Mouse (Mus musculus) gastrocnemius, adult 2 months (tissue): ENCODE data around the gene Slc22a1. TPM values are rescaled to one million over a fixed set of nuclear protein-coding genes. Genes with fewer than 3 reads are reported as not detected.

ENCODE experiments used
- DNase-seq: peaks from one replicate; pipeline ENCODE4 v3.0.0; 2022
- H3K27ac ChIP-seq: fragments of 200-600 bp; 2 replicates; pipeline ENCODE4 v1.8.1; 2022; ENCODE audit warnings: mild to moderate bottlenecking
- H3K4me3 ChIP-seq: fragments of 200-600 bp; 2 replicates; pipeline ENCODE4 v1.8.1; 2022; ENCODE audit warnings: mild to moderate bottlenecking, moderate library complexity
- CTCF ChIP-seq: fragments of 200-600 bp; IDR thresholded peaks from 2 replicates; pipeline ENCODE4 v1.8.1; 2022; ENCODE audit warnings: antibody characterized with exemption, mild to moderate bottlenecking, moderate library complexity
- intact Hi-C: fragments of 180-260 bp; cut with DNase I; formaldehyde crosslinking; loops from one replicate; pipeline ENCODE4 v1.15.1; 2025
- total RNA-seq, 2 experiments: library from RNA; stranded (reverse); gene quantifications; 2 replicates each; pipeline ENCODE4 v1.2.3; 2021

Gene Slc22a1
- total RNA-seq, 2 experiments from 2014 or later, result 0.42 TPM; not detected in 1

DNA sequence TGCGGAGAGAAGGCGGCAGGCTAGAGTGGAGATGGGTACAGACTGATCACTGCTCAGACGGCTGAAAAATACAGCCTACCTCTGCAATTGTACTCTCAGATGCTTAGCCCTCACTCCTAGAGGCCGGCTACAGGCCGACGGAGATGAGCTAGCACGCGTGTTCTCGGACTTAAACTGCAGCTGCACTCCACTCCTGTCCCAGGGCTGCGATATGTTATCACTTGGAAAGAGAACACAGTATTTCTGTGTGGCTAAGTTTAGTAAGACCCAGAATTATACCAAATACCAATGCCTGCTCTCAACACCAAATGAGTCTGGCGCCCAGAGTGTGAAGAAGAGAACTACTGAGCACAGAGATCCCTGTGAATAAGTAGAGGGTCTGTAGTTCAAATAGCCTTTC lies 23.0 kb downstream of the Slc22a1 start:
- Histone ChIP-seq H3K27ac (no peak overlapping the region), H3K4me3 (no peak overlapping the region)
- TF ChIP-seq CTCF, result no peak
- no peak for DNase-seq
- intact Hi-C loops, result no loop called here

- intact Hi-C loops, result no loop called here
- TF ChIP-seq CTCF, result no peak
- peak; percentile 29 for DNase-seq
- H3K27ac ChIP-seq, result peak overlapping the region; percentile 38; the same call in 1 of the 2 replicates
- H3K4me3 ChIP-seq, result no peak overlapping the region
These were observed 30.2 kb downstream of the Slc22a1 start for GRCm38 (mm10) chr17:12645461-12645860.

GRCm38 (mm10) chr17:12641087-12641486 lies 34.5 kb downstream of the Slc22a1 start:
- no peak for DNase-seq
- H3K27ac ChIP-seq, result no peak overlapping the region
- TF ChIP-seq CTCF, result no peak
- intact Hi-C loops, result no loop called here
- H3K4me3 ChIP-seq, result no peak overlapping the region

- no peak overlapping the region for H3K27ac ChIP-seq
- intact Hi-C loops, result no loop called here
- DNase-seq, result no peak
- H3K4me3 ChIP-seq, result no peak overlapping the region
- no peak; the same call in 1 of the 2 replicates for TF ChIP-seq CTCF
These were observed 36.0 kb downstream of the Slc22a1 start for GRCm38 (mm10) chr17:12639585-12639984.

DNA sequence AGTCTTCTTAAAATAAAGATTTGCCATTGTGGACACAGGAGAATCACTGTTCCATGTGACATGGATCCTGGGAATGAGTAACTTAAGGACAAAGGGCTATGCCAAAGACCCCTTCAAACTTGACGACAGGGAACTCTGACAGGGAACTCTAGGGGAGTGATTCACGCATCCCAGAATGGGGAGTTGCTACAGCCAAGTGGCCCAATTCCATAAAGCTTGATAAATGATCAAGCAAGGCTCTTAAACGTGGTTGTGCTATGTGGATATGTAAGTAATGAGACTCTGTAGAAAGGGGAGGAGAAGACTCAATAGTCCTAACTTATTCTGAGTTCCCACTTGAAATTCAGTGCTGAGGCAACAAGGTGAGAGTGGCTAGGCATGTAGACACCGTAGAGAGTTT lies 40.8 kb downstream of the Slc22a1 start:
- H3K4me3 ChIP-seq, result no peak overlapping the region
- intact Hi-C loops, result no loop called here
- no peak for TF ChIP-seq CTCF

DNA sequence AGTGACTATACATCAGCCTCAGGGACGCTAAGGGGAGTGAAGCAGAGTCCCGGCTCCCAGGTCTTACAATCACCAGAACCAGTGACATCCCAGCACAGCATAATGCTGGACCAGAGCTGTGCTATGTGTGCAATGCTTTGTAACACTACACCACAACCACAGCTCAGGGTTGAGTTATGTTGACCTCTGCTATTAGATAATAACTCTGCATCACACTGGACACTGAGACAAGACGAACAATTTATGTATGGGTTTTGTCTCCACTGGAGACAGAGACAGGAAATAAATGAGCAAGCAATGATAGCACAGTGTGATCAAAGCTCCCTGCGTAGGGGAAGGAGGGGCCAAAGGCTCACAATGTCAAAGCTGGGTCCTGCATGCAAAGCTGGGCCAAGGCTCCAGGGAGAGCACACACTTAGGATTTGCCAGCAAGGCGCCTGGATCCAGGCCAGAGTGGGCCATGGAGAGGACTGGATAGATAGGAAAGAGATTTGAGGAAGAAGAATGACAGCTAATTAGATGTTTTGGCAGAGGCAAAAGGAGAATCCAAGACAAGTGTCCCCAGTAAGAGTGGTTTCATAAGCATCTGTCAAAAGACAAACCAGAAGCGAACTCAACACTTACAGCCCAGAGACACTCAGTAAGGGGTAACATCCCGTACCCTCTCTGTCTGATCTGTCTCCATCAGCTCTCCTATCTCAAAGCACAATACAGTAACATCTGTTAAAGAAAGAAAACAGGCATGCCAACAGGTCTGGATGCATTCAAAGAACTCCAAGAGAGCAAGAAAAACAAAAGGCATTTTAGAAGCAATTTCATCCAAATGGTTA lies 43.6 kb downstream of the Slc22a1 start:
- intact Hi-C loops, result no loop called here
- no peak for TF ChIP-seq CTCF
- Histone ChIP-seq H3K27ac (no peak overlapping the region), H3K4me3 (no peak overlapping the region)
- DNase-seq, result no peak

More for the DNA sequence above, 40.8 kb downstream of the Slc22a1 start:
- no peak for DNase-seq
- H3K27ac ChIP-seq, result no peak overlapping the region

DNA sequence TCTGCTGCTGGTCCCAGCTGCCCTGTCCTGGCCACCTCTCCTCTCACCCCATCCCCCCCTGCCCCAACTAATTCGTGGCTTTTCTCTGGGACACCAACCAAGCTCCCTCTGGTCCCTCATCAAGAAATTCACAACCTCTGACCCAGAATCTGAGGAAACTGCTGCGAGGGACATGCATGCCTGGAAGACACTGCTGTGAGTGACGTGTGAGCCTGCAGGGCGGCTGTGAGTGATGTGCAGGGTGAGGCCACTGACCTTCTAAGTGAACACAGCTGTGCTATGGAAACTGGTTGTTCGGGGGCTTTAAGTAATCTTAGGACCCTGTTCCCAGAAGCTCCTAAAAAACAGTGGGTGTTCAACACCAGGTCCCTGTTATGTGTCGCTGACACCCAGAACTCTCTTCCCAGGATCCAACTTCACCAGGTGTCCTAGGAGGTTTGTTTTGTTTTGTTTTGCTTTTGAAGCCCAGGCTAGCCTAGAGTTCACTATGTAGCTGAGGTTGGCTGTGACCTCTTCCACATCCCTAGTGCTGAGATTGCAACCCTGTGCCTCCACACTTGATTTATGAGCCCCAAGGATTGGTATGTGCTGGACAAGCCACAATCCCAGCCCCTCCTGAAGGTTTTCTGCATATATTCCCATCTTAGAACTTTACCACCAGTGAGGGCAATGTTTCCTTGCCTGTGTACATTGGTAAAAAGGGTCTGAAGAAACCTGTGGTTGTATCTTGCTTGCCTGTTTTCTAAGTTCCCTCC lies 44.5 kb downstream of the Slc22a1 start:
- no peak overlapping the region for H3K27ac ChIP-seq
- TF ChIP-seq CTCF, result no peak
- H3K4me3 ChIP-seq, result no peak overlapping the region
- no peak for DNase-seq
- intact Hi-C loops, result no loop called here

DNA sequence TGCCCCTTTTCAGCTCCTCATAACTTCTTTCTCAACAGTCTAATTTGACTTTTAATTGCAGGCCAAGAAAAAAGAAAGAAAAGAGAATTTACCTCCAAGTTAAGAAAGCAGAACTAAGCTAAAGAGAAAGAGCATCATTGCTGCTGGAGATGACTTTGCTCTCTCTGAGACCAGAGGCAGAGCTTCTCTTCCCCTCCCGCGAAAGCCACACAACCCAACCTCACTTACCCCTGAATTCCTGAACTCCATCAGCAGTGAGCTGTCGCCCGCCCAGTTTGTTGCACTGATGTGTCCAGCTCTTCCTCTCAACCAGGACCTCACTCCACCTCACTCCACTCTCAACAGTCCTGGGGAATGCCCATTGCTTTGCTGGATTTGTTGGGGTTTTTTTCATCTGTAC lies 47.6 kb downstream of the Slc22a1 start:
- intact Hi-C loops, result no loop called here
- no peak overlapping the region for H3K27ac ChIP-seq
- no peak for TF ChIP-seq CTCF

GRCm38 (mm10) chr17:12619641-12620040 lies 56.0 kb downstream of the Slc22a1 start:
- TF ChIP-seq CTCF, result no peak
- intact Hi-C loops, result no loop called here
- no peak for DNase-seq
- H3K4me3 ChIP-seq, result no peak overlapping the region
- no peak overlapping the region for H3K27ac ChIP-seq

More for the DNA sequence above, 47.6 kb downstream of the Slc22a1 start:
- no peak overlapping the region for H3K4me3 ChIP-seq
- no peak for DNase-seq

GRCm38 (mm10) chr17:12615429-12615828 lies 60.2 kb downstream of the Slc22a1 start:
- TF ChIP-seq CTCF, result no peak
- no peak overlapping the region for H3K4me3 ChIP-seq
- no peak for DNase-seq
- intact Hi-C loops, result no loop called here
- H3K27ac ChIP-seq, result no peak overlapping the region

- Histone ChIP-seq H3K4me3 (no peak overlapping the region), H3K27ac (no peak overlapping the region)
- no peak for DNase-seq
- TF ChIP-seq CTCF, result no peak
- intact Hi-C loops, result no loop called here
These were observed 60.9 kb downstream of the Slc22a1 start for GRCm38 (mm10) chr17:12614511-12615385.

DNA sequence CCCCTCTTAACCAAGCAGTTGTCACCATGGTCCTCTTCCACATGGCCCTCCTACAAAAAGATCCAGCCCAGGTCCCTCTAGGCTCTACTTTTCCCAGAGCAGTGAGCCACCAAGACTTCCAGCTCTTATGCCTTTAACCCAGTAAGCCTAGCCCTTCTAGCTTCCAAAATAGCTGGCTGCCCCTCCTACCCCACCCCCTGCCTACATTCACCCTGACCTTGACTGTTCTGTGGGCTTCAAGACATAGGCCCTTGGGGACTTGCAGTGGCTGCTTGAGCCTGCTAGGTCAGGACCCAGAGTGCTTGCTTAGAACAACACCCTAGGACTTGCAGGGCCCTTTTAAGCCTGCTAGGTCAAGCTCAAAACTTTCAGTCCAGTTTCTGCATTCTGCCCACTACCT lies 68.4 kb downstream of the Slc22a1 start:
- no peak for DNase-seq
- TF ChIP-seq CTCF, result no peak
- intact Hi-C loops, result no loop called here
- Histone ChIP-seq H3K27ac (peak overlapping the region; percentile 38), H3K4me3 (no peak overlapping the region)

- no peak for DNase-seq
- Histone ChIP-seq H3K27ac (peak overlapping the region; percentile 38), H3K4me3 (no peak overlapping the region)
- TF ChIP-seq CTCF, result no peak; the same call in 1 of the 2 replicates
- intact Hi-C loops, result no loop called here
These were observed 69.0 kb downstream of the Slc22a1 start for GRCm38 (mm10) chr17:12606634-12607033.

Other genes starting within 250 kb of the Slc22a1 start
- 1 to 10 TPM; 2.0 to 2.1 TPM for gene Slc22a3, start 168.1 kb downstream of the Slc22a1 start, total RNA-seq
- not detected for gene Slc22a2, start 91.7 kb downstream of the Slc22a1 start, total RNA-seq
- 10 to 100 TPM; 36.9 to 46.7 TPM for gene Igf2r, start 93.8 kb upstream of the Slc22a1 start, total RNA-seq
- under 1 TPM; 0.23 to 0.25 TPM for gene Mas1, start 192.3 kb upstream of the Slc22a1 start, total RNA-seq
- gene Mrgprh, start 200.2 kb upstream of the Slc22a1 start, total RNA-seq, result 1 to 10 TPM; 4.3 TPM
- under 1 TPM in 1 of 2 experiments, not detected in 1; 0.33 TPM for gene Pnldc1, start 234.4 kb upstream of the Slc22a1 start, total RNA-seq
- 100 to 1,000 TPM; 175 to 177 TPM for gene Tcp1, start 239.9 kb upstream of the Slc22a1 start, total RNA-seq
- gene Mrpl18, start 240.5 kb upstream of the Slc22a1 start, total RNA-seq, result 100 to 1,000 TPM in 1 of 2 experiments, 10 to 100 TPM in 1; 86.5 to 135 TPM